Mouse (Mus musculus) kidney, postnatal 10 days (tissue): ENCODE results near the gene Adgrg1.

ENCODE experiments used
- DNase-seq: peaks from one replicate; pipeline ENCODE4 v3.0.0; 2021; ENCODE audit warnings: mixed read lengths

The Adgrg1 gene

GRCm38 (mm10) chr8:94974467-94975165, at the start of gene Adgrg1:
Gene Adgrg1, plus strand, starts transcription at chr8:94974751.
- DNase-seq, result peak; percentile 66

DNA sequence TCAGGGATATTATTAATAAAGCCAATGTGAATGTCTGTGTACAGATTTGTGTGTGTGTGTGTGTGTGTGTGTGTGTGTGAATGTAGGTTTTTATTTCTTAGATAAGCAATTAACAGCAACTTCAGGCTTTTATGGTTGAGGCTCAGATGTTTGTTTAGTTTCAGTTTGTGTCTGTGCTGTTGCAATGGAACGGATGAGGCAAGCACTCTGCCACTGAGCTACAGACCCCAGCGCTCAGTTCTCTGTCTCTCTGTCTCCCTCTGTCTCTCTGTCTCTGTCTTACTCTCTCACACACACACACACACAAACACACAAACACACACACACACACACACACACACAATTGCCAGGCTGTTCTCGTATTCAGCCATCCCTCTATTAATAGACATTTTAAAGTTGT, 46.3 kb upstream of the Adgrg1 start:
- DNase-seq, result no peak

- no peak for DNase-seq
Measured at GRCm38 (mm10) chr8:94933918-94934317, 40.6 kb upstream of the Adgrg1 start.

DNA sequence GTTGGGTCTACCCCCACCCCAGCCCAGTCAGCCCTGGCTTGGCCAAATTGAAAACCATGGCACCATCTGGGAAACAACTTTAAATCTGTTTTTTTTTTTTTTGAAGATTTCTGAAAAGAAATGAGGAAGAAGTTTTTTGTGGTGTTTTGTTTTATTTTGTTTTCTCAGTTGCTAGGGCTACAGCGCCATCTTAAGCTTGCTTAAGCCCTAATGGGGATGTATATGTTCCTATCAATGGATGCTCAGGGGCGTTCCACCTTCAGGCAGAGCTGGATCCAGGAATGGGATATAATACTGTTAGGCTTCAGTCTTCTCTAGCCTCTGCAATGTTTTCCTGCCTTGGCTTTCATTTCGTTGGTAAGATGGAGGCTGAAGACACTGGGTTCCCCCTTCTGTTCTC, 39.4 kb upstream of the Adgrg1 start:
- no peak for DNase-seq

DNA sequence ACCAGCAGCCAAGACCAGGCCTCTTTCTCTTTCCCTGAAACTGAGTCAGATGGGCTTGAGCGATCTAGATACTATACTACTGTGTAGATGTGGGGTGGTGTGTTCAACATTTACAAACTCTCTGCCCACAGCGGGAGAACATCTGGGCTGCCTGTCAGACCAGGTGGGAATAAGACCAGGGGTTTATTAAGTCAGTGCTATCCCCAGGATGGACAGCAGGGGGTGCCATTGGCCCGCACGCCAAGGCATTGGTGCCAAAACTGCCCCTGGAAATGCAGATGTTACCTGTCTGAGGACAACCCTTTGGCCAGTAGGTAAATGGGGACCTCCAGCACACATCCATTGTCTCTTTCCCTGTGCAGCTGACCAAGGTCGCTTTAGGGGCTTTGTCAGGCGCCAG, 32.0 kb upstream of the Adgrg1 start:
- DNase-seq, result peak; percentile 84

DNA sequence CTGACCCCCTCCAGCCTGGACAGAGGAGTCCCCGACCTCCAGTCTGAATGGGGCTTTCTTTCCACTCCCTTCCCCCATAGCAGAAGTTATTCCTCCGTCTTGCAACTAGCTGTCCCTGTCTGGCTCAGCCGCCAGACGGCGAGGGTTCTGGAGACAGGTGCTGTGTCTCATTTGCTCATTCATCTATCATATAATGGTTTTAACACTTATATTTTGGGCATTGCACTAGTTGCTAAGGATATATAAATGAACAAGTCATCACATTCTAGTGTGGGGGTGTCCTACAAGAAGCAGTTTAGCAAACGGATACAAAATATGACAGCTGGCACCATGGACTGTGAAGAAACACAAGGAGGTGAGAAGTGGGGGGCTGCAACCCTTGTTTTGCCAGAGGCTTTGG, 29.4 kb upstream of the Adgrg1 start:
- no peak for DNase-seq

DNA sequence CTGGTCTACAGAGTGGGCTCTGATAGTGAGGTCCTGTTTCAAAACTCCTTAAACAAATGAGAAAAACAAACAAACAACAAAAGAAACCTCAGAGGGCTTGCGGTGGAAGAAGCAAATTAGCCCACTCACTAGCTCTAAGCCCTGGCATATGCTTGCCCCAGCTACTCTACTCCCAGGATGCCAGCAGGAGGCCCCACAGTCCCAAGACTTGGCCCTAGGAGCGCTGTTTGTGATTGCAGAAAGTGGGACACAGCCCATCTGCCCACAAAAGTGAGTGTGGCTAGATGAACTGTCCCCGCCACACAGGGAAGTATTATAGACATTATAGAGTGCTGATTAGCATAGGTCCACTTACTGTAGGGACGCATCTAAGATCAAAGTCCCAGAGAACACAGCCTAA, 26.1 kb upstream of the Adgrg1 start:
- DNase-seq, result no peak

- DNase-seq, result no peak
Measured at GRCm38 (mm10) chr8:94949010-94949409, 25.5 kb upstream of the Adgrg1 start.

DNA sequence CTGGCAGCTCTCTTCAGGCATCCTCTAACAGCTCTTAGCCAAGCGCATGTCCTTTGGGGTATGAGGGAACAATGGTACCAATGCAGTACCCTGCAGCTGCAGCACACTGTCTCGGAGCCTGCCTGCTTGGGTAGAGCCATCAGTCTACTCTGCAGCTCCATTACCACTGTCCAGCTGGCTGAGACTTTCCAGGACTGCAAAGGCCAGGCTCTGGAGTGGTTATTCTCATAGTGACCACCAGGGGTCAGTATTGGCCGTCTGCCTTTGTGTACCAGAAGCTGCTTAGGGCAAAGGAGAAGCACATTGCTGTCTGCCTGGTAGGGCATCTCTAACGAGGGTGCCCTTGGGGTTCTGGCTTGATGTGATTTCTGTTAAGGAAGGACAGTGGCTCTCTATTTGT, 24.5 kb upstream of the Adgrg1 start:
- peak; percentile 86 for DNase-seq

- DNase-seq, result no peak
Measured at GRCm38 (mm10) chr8:94950458-94950857, 24.1 kb upstream of the Adgrg1 start.

- no peak for DNase-seq
Measured at GRCm38 (mm10) chr8:94952086-94952485, 22.5 kb upstream of the Adgrg1 start.

DNA sequence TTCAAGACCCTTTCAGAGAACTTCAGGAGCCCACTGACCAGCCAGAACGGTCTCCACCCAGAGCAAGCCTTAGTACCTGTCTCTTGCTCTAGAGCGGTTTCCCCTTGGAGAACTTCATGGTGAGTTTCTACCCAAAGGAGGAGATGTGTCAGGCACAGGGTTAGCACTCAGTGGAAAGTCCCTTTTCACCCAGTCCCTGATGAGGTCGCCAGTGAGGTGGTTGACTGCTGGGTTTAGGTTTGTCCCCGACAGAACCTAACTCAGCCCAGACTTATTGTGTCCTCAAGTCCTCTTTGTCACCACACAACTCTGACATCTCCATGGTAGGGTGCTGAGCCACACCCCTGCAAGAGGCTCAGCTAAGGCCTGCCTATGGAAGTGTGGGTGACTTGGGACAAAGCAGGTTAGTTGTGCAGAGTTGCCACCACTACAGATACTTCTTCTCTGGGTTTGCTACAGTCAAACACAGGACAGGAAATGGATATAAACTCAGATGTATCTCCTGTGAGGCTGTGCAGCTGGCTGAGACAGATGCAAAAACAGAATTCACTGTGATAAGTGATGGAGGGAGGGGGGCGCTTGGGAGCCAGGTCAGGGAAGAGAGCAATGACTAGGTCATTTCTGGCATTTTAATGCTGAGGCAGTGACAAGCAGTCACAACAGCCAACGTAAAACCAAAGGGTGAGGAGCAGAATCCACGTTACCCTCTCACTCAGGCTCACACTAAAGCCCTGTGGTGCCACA, 20.8 kb upstream of the Adgrg1 start:
- DNase-seq, result no peak

DNA sequence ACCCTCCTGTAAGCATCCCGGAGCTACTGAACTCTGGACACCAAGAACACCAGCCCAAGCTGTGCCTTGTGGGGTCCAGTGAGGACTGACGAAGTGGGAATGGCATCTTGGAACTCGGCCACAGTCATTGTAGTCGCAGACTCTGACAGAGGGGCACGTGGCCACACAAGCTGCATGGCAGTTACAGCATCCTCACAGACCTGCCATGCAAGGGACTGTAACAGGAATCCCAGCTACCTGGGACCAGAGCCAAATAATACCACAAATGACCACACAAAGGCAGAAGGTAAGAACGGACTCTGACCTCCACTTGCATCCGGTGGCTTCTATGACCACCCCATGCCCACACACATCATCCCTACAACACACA, 20.2 kb upstream of the Adgrg1 start:
- peak; percentile 67 for DNase-seq

GRCm38 (mm10) chr8:94954921-94955758, 19.4 kb upstream of the Adgrg1 start:
- peak; percentile 70 for DNase-seq

DNA sequence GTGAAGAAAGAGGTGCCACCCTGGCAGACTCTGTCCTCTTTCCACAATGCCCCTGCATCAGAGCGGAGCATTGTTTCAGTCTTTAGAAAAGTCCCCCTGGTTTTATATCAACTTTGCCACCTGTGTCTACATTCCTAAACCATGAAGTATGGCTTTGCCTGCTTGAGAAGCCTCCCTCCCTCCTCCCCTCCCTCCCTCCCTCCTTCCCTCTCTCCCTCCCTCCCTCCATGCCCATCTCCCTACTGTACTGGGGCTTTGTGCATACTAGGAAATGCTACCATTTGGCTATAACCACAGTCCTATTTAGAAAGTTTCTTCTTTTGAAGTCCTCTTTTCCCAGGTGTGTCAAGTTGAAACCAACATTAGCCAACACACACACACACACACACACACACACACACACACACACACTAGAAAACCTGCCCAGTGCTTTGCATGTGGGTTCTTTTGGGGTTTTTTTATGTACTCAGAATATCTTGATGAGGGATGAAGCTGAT, 18.4 kb upstream of the Adgrg1 start:
- DNase-seq, result no peak

- DNase-seq, result no peak
Measured at GRCm38 (mm10) chr8:94962201-94962600, 12.3 kb upstream of the Adgrg1 start.

GRCm38 (mm10) chr8:94964828-94965227, 9.7 kb upstream of the Adgrg1 start:
- DNase-seq, result no peak

- DNase-seq, result peak; percentile 71
Measured at GRCm38 (mm10) chr8:94966578-94966977, 8.0 kb upstream of the Adgrg1 start.

GRCm38 (mm10) chr8:94967071-94967470, 7.5 kb upstream of the Adgrg1 start:
- no peak for DNase-seq

- peak; percentile 74 for DNase-seq
Measured at GRCm38 (mm10) chr8:94967554-94967953, 7.0 kb upstream of the Adgrg1 start.

- no peak for DNase-seq
Measured at GRCm38 (mm10) chr8:94973270-94973669, 1.3 kb upstream of the Adgrg1 start.

- peak; percentile 37 for DNase-seq
Measured at GRCm38 (mm10) chr8:94973786-94974185, 765 bp upstream of the Adgrg1 start.

DNA sequence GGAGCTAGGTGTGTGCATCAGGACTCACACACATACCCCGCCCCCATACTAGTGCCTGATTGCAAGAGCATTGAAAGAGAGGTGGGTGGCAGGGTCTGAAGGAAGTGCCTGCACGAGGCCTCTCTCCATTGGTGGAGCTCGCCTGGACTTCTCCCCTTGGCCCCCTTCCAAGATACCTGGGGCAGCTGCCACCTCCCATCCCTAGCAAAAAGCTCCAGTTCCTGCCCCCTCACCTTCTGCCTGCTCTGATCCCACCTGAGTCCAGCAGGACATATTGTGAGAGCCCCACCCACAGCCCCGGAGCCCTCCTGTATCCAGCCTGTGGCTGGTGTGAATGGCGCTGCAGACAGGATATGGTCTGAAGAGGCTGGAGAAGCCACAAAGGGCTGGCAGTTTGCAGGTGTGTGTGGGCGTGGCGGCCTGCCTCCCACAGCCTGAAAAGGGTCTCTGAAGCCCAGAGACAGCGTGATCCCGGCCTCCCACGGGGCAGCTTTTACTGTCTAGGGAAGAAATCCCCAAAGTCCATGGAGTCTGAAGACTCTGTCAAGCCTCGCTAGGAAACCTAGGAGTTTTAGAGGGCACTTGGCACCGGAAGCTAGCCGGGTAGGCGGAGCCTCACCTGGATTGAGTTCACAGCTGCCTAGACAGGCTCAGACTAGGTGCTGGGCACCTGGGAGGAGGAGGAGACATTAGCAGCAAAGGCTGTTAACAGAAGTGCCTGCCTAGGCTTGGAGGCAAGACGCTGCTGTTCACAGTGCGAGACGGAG, 2.3 kb downstream of the Adgrg1 start:
- DNase-seq, result peak; percentile 88
